Mouse (Mus musculus): ENCODE results near the gene Rasl10b. TPM values are rescaled to one million over a fixed set of nuclear protein-coding genes. Genes with fewer than 3 reads are reported as not detected.
A peak's percentile ranks its signal among the peaks of the same experiment; 100 is the strongest.

Gene Rasl10b
- polyA plus RNA-seq, 1 experiment from 2014 or later, result 0.88 TPM

- 0 out of 2 replicates have a peak, but pooled peaks cover 3% of the 10 kb centered on the region for H3K4me1 ChIP-seq (ENCODE audit: insufficient read depth)
- peak; percentile 70 for ATAC-seq (ENCODE audit: insufficient read depth)
- H3K9me3 ChIP-seq (ENCODE audit: low read depth, low read length), result no peaks in the 10 kb centered on the region
- WGBS, result 0% methylated on average over 31 of the region's 42 CpGs
- peak within 1 kb of the TSS; percentile 91 for H3K4me2 ChIP-seq
- no peaks in the 10 kb centered on the region for H3K36me3 ChIP-seq (ENCODE audit: insufficient read depth)
- peak within 1 kb of the TSS; percentile 63 for H3K4me3 ChIP-seq (ENCODE audit: low read depth, low read length)
- TF ChIP-seq CTCF (IDR thresholded peaks at IDR 0.05; ENCODE audit: low read depth), result no peak
- H3K9ac ChIP-seq, result peak within 1 kb of the TSS; percentile 55
- H3K27ac ChIP-seq (ENCODE audit: low read depth), result no peak within 1 kb of the TSS
- peak; percentile 56 for DNase-seq
- peaks cover 33% of the 10 kb centered on the region for H3K27me3 ChIP-seq (ENCODE audit: insufficient read depth, low read length)
These were observed 53.8 kb downstream of the Rasl10b start, which contains the start of gene Mmp28 for GRCm38 (mm10) chr11:83462711-83463244. TSS of gene Mmp28 (minus strand) at chr11:83463071.

GRCm38 (mm10) chr11:83465976-83466375, 57.0 kb downstream of the Rasl10b start:
- H3K9me3 ChIP-seq (ENCODE audit: low read depth, low read length), result no peaks in the 10 kb centered on the region
- no peak overlapping the region for H3K4me3 ChIP-seq (ENCODE audit: low read depth, low read length)
- WGBS, result 23% methylated on average over 2 of the region's 2 CpGs
- H3K27ac ChIP-seq (ENCODE audit: low read depth), result peak overlapping the region; percentile 44; the same call in 1 of the 2 replicates
- ATAC-seq (ENCODE audit: insufficient read depth), result no peak
- H3K36me3 ChIP-seq (ENCODE audit: insufficient read depth), result no peaks in the 10 kb centered on the region
- no peak for TF ChIP-seq CTCF (IDR thresholded peaks at IDR 0.05; ENCODE audit: low read depth)
- H3K4me1 ChIP-seq (ENCODE audit: insufficient read depth), result 0 out of 2 replicates have a peak, but pooled peaks cover 3% of the 10 kb centered on the region
- no peak overlapping the region for H3K9ac ChIP-seq
- peaks cover 33% of the 10 kb centered on the region for H3K27me3 ChIP-seq (ENCODE audit: insufficient read depth, low read length)
- H3K4me2 ChIP-seq, result no peak overlapping the region
- peak; percentile 34 for DNase-seq

DNA sequence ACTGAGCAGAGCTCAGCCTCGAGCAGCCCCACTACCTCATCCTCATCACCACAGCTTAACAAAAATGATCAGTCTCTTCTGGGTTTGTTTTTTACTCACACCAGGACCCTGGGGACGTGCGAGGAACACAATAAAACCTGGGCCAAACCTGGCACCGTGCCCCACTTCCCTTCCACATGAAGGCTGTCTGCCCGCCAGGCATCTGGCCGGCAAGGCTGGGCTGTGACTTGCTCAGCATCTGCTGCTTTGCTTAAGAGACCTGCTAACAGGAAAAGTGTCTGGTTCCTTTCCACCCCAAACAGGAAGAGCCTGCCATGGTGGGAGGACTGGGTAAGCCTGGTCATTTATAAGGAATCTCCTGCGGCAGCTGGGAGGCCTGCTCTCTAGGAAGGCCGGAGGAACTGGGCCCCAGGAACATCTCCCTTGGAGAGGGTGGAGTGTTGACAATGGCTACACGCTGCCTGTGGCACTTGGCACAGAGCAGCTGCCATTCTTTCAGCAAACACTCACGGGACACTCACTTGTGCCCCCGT, 58.2 kb downstream of the Rasl10b start:
- ATAC-seq (ENCODE audit: insufficient read depth), result peak; percentile 50

DNA sequence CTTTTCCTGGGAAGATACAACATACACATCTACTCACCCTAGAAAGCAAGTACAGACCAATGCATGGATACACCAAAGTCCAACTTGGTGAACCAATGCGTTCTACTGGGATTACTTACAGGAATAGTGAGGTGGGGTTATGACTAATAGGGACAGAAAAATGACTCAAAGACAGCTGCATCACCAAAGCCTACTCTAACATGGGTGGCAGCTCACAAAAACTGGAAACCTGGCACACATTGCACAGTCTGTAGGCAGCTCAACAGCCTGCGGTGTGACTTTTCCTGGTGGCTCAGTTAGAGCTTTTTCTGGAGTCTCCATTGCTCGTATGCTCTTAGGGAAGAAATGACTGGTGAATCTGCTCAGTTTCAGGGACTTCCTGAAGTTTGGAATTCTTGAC, 59.8 kb downstream of the Rasl10b start:
- TF ChIP-seq CTCF (IDR thresholded peaks at IDR 0.05; ENCODE audit: low read depth), result no peak
- Histone ChIP-seq H3K36me3 (ENCODE audit: insufficient read depth) (no peaks in the 10 kb centered on the region), H3K4me2 (no peak overlapping the region), H3K9me3 (ENCODE audit: low read depth, low read length) (no peaks in the 10 kb centered on the region), H3K4me1 (ENCODE audit: insufficient read depth) (0 out of 2 replicates have a peak, but pooled peaks cover 3% of the 10 kb centered on the region), H3K9ac (no peak overlapping the region), H3K27ac (ENCODE audit: low read depth) (no peak overlapping the region), H3K27me3 (ENCODE audit: insufficient read depth, low read length) (peaks cover 12% of the 10 kb centered on the region), H3K4me3 (ENCODE audit: low read depth, low read length) (no peak overlapping the region)
- DNase-seq (no peak), ATAC-seq (ENCODE audit: insufficient read depth) (no peak)
- 85% methylated on average over 3 of the region's 3 CpGs for WGBS

More for the DNA sequence above, 58.2 kb downstream of the Rasl10b start:
- Histone ChIP-seq H3K4me2 (no peak overlapping the region), H3K27ac (ENCODE audit: low read depth) (0 out of 2 replicates have a peak overlapping the region, but pooled peaks have one; percentile 5), H3K36me3 (ENCODE audit: insufficient read depth) (no peaks in the 10 kb centered on the region), H3K27me3 (ENCODE audit: insufficient read depth, low read length) (peaks cover 25% of the 10 kb centered on the region), H3K9me3 (ENCODE audit: low read depth, low read length) (no peaks in the 10 kb centered on the region), H3K4me1 (ENCODE audit: insufficient read depth) (0 out of 2 replicates have a peak, but pooled peaks cover 3% of the 10 kb centered on the region), H3K4me3 (ENCODE audit: low read depth, low read length) (no peak overlapping the region), H3K9ac (no peak overlapping the region)
- no peak for TF ChIP-seq CTCF (IDR thresholded peaks at IDR 0.05; ENCODE audit: low read depth)
- DNase-seq, result peak; percentile 79
- 38% methylated on average over 11 of the region's 11 CpGs for WGBS

Other genes with a start within 250 kb of the Rasl10b start
- gene Slfn4, start 234.0 kb upstream of the Rasl10b start, polyA plus RNA-seq (2014; fragmentation: Nextera tagmentation; extraction: Ambion mirVana), result 0.08 TPM in 1 of 2 replicates, not detected in the other
- 1.1 and 1.2 TPM in 2 replicates for gene Slfn3, start 217.8 kb upstream of the Rasl10b start, polyA plus RNA-seq (2014; fragmentation: Nextera tagmentation; extraction: Ambion mirVana)
- 0.43 and 0.47 TPM in 2 replicates for gene Slfn14, start 122.4 kb upstream of the Rasl10b start, polyA plus RNA-seq (2014; fragmentation: Nextera tagmentation; extraction: Ambion mirVana)
- gene Ap2b1, start 110.1 kb upstream of the Rasl10b start, polyA plus RNA-seq (2014; fragmentation: Nextera tagmentation; extraction: Ambion mirVana), result 75.3 and 78.0 TPM in 2 replicates
- gene Pex12, start 106.6 kb upstream of the Rasl10b start, polyA plus RNA-seq (2014; fragmentation: Nextera tagmentation; extraction: Ambion mirVana), result 12.0 and 12.8 TPM in 2 replicates
- not detected in 2 replicates for gene Gas2l2, start 20.3 kb downstream of the Rasl10b start, polyA plus RNA-seq (2014; fragmentation: Nextera tagmentation; extraction: Ambion mirVana)
- 0.23 and 0.64 TPM in 2 replicates for gene 1700020L24Rik, start 28.5 kb downstream of the Rasl10b start, polyA plus RNA-seq (2014; fragmentation: Nextera tagmentation; extraction: Ambion mirVana)
- gene Mmp28, start 53.9 kb downstream of the Rasl10b start, polyA plus RNA-seq (2014; fragmentation: Nextera tagmentation; extraction: Ambion mirVana), result 2.1 TPM in 2 replicates
- gene Taf15, start 63.9 kb downstream of the Rasl10b start, polyA plus RNA-seq (2014; fragmentation: Nextera tagmentation; extraction: Ambion mirVana), result 14.4 and 14.7 TPM in 2 replicates
- gene Heatr9, start 113.0 kb downstream of the Rasl10b start, polyA plus RNA-seq (2014; fragmentation: Nextera tagmentation; extraction: Ambion mirVana), result 0.09 TPM in 1 of 2 replicates, not detected in the other
- 0.64 TPM in 1 of 2 replicates, not detected in the other for gene Ccl5, start 121.4 kb downstream of the Rasl10b start, polyA plus RNA-seq (2014; fragmentation: Nextera tagmentation; extraction: Ambion mirVana)
- 2.8 and 7.0 TPM in 2 replicates for gene Ccl9, start 169.5 kb downstream of the Rasl10b start, polyA plus RNA-seq (2014; fragmentation: Nextera tagmentation; extraction: Ambion mirVana)
- 4.8 and 7.2 TPM in 2 replicates for gene Ccl6, start 183.9 kb downstream of the Rasl10b start, polyA plus RNA-seq (2014; fragmentation: Nextera tagmentation; extraction: Ambion mirVana)
- gene Rpl9-ps1, start 236.5 kb downstream of the Rasl10b start, polyA plus RNA-seq (2014; fragmentation: Nextera tagmentation; extraction: Ambion mirVana), result not detected in 2 replicates
- 0.33 and 0.51 TPM in 2 replicates for gene Ccl3, start 240.2 kb downstream of the Rasl10b start, polyA plus RNA-seq (2014; fragmentation: Nextera tagmentation; extraction: Ambion mirVana)

Measured in lung, embryonic 14.5 days (tissue).